Mouse (Mus musculus) bone marrow, adult 2 months (tissue): ENCODE results near the gene Srsf10. TPM values are rescaled to one million over a fixed set of nuclear protein-coding genes. Genes with fewer than 3 reads are reported as not detected.
A peak's percentile ranks its signal among the peaks of the same experiment; 100 is the strongest.

ENCODE experiments used
- H3K27ac ChIP-seq: fragments of 200-500 bp; 2 replicates; pipeline ENCODE4 v1.5.1; 2012; ENCODE audit warnings: low read depth, mild to moderate bottlenecking, control low read depth, inconsistent platforms, low read length; ENCODE audit not compliant: control insufficient read depth, poor library complexity, insufficient read depth
- H3K4me1 ChIP-seq: fragments of 200-500 bp; 2 replicates; pipeline ENCODE4 v1.6.1; 2011; ENCODE audit warnings: low read length; ENCODE audit not compliant: control insufficient read depth, insufficient read depth
- H3K4me3 ChIP-seq: fragments of 200-500 bp; replicated peaks from 2 replicates; pipeline ENCODE3; 2011; ENCODE audit warnings: mild to moderate bottlenecking, low read depth, low read length, control low read depth; ENCODE audit not compliant: control insufficient read depth
- CTCF ChIP-seq: fragments of 200-500 bp; IDR thresholded peaks from 2 replicates; pipeline ENCODE4 v1.5.1; 2011; ENCODE audit warnings: low read length, control low read depth; ENCODE audit not compliant: control insufficient read depth, insufficient read depth
- POLR2A ChIP-seq: fragments of 200-500 bp; IDR thresholded peaks from 2 replicates; pipeline ENCODE4 v1.6.1; 2011; ENCODE audit warnings: low read depth, mild to moderate bottlenecking, control low read depth, low read length, borderline replicate concordance; ENCODE audit not compliant: control insufficient read depth
- WGBS: fragments of 180-500 bp; shearing (Covaris S2); methylation state at CpG from one replicate; pipeline ENCODE4 v1.1.7; 2018; 5-methylcytosine and 5-hydroxymethylcytosine counted together
- polyA plus RNA-seq: library from polyadenylated mRNA; stranded (reverse); fragments of >200 nt; gene quantifications from 2 replicates; pipeline ENCODE4 v1.2.4, GENCODE M21; 2011; ENCODE audit warnings: low replicate concordance; ENCODE audit not compliant: missing spikeins, insufficient read depth, insufficient read length

Gene Srsf10
- polyA plus RNA-seq, 1 experiment: 300 TPM

DNA sequence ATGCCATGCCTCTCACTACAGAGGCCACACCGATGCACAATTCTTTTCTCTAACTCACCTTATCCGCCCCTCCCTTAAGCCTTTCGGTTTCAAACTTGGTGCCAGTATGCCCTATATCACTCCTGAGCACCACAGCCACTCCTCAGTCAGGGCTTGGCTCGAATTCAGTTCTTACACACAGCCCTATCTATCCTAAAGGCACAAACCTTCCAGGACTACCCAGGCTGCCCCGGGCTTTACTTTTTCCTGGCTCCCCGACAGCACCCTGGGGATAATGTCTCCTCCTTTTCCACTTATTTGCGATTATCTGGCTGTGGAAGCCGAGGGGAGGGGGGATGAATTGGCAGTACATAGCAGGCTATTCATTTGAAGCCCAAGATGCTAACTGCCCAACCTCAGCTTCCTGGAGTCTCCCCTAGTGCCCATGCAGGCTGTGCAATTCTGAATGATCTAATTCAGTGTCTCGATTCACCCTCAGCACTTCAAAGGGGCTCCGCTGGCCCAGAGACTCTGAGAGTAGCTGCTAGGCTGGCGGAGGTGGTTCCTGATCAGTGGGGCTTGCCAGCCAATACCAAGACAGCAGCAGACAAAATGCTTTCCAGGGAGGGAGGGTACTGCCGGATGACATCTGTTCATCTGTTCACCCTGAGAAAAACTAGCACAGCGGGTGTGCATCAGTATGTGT lies 5.0 kb upstream of the Srsf10 start:
- H3K4me1 ChIP-seq: peaks cover 2% of the 10 kb centered on the region; the same call in 1 of the 2 replicates
- WGBS: 59% methylated on average over 13 of the region's 13 CpGs
- H3K27ac ChIP-seq: peak overlapping the region; percentile 65
- no peak overlapping the region for H3K4me3 ChIP-seq
- no peak for TF ChIP-seq CTCF

DNA sequence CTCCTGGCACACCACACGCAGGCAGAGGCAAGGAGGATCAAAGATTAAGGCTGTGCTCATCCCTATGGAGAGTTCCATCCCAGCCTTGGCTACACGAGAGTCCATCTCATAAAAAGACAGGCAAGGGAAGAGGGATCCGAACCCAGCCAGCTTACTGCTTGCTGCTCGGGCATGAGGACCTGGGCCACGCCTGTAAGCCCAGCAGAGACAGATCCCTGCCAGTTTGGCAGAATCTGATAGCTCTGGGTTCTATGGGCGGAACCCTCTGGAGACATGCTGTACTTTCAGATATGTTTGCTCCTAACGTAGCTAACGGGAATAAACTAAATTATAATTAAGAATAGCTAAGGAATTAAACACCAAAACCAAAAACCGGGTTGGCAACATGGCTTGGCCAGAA lies 3.6 kb upstream of the Srsf10 start:
- peak; percentile 60; the same call in 1 of the 2 replicates for TF ChIP-seq POLR2A
- TF ChIP-seq CTCF: no peak
- no peak overlapping the region for H3K4me3 ChIP-seq
- WGBS: 59% methylated on average over 9 of the region's 9 CpGs
- H3K27ac ChIP-seq: peak overlapping the region; percentile 93
- H3K4me1 ChIP-seq: peaks cover 2% of the 10 kb centered on the region; the same call in 1 of the 2 replicates

DNA sequence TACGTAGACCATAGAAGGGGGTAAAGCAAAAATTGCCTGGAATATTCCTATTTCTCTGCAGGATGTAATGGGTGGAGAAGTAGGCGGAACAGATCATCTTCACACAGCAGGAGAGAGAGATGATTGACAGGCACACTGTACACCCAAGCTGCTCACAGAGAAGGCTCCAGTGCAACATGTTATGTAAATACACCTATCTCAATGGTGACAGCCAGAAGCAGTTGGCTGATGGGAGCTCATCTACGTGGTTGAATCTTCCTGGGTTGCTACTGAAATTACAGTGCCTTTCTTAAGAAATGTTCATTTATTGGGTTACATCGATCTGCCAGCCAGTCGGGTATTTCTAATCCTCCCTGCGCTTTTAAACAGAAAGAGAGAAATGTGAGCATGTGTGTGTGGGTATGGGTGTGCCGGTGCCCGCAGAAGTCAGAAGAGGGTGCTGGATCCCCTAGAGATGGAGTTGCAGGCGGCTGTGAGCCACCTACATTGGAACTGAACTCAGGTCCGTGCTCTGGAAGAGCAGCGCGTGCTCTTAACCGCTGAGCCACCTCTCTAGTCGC lies 1.5 kb upstream of the Srsf10 start:
- H3K4me3 ChIP-seq: no peak overlapping the region
- TF ChIP-seq CTCF (no peak), POLR2A (no peak)
- WGBS: 90% methylated on average over 14 of the region's 14 CpGs
- H3K27ac ChIP-seq: no peak overlapping the region; the same call in none of the 2 replicates
- H3K4me1 ChIP-seq: peaks cover 2% of the 10 kb centered on the region; the same call in 1 of the 2 replicates

DNA sequence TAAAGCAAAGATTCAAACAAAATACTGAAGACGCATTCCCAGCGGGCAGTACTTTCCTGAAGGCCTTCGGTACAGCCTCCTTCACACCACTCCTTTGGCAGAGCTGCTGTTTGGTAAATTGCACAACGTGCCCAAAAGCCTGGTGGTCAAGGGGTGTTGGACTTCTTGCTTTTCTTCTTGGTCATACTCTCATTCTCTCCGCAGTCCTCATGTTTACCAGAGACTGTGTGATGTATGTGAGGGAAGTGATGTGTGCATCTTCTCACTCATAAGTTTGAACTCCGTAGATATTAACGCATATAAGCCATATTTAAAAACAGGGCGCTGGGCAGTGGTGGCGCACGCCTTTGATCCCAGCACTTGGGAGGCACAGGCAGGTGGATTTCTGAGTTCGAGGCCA lies 917 bp upstream of the Srsf10 start:
- no peak overlapping the region for H3K4me3 ChIP-seq
- 75% methylated on average over 11 of the region's 11 CpGs for WGBS
- no peak overlapping the region for H3K27ac ChIP-seq

DNA sequence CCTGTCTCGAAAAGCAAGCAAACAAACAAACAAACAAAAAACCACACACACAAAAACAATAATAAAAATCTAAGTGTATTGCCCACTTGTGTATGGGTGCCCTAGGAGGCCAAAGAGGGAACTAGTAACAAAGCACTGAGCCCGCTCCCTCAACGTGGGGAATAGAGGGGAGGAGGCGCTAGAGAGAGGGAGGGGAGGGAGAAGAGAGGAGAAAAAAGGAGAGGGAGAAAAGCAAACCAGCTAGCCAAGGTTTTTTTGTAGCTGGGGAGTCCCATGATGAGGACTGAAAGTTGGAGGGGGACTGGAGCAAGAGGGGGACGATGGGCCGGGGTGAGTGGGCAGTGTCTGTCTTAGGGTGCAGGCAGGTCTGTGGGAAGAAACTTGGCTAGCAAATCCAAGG lies 467 bp upstream of the Srsf10 start:
- 8% methylated on average over 6 of the region's 6 CpGs for WGBS
- H3K27ac ChIP-seq: peak overlapping the region; percentile 99
- TF ChIP-seq POLR2A (no peak), CTCF (no peak)
- H3K4me1 ChIP-seq: peaks cover 2% of the 10 kb centered on the region; the same call in 1 of the 2 replicates
- H3K4me3 ChIP-seq: peak overlapping the region; percentile 82

More for the DNA sequence above, 917 bp upstream of the Srsf10 start:
- peaks cover 2% of the 10 kb centered on the region; the same call in 1 of the 2 replicates for H3K4me1 ChIP-seq
- TF ChIP-seq CTCF (no peak), POLR2A (no peak)

DNA sequence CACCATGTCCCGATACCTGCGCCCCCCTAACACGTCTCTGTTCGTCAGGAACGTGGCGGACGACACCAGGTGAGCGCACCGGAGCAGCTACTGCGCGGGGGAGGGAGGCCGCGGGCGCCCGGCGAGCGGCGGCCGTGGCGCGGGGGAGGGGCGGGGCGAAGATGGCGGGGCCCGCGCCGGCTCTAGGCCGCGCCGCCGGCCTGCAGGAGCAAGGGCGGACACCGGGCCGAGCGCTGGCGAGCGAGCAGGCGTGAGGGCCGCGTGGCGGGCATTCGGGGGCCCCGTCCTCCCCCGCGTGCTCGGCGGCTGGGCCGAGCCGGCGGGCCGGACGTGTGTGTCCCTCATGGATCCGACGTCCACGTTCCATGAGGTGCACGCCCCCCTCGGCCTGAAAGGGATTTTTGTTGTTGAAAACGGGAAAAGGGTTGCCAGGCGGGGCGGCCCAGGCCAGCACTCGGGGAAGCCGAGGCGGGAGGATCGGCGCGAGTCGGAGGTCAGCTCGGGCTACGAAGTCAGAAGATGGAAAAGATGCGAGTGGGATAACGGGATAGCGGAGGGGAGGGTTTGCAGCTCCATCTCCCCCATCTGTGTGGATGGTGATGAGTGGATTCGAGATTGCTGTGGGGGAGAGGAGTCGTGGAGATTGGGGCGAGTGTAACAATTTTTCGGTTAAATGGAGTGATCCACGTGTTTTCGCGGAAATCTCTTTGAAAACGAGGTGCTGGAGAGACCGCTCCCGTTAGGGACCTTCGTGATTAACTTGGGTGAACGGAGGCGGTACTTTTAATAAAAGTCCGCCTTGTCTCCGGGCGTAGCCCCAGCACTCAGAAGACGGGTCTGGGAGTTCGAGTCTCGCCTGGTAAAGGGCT lies 910 bp downstream of the Srsf10 start:
- no peak for TF ChIP-seq POLR2A
- no peak for TF ChIP-seq CTCF
- WGBS: under 1% methylated on average over 91 of the region's 91 CpGs
- peaks cover 2% of the 10 kb centered on the region; the same call in 1 of the 2 replicates for H3K4me1 ChIP-seq

DNA sequence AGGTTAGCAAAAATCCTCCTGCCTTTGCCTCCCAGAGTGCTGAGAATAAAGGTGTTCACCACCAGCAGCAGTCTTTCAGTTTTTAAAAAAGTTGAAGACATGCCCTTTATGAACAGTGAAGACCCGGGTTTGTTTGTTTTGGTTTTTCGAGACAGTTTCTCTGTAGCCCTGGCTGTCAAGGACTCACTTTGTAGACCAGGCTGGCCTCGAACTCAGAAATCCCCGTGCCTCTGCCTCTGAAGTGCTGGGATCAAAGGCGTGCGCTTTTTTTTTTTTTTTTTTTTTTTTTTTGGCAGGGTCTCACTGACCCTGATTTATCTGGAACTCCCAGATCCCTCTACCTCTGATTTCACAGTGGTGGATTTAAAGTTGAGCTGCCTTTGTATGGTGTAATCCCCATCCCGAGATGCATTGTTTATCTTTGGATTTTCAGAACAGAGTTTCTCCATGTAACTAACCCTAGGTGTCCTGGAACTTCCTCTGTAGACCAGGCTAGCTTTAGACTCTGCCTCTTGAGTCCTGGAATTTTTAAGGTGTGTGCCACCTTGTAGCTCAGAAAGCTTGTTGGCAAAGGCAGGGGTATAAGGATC lies 2.1 kb downstream of the Srsf10 start:
- no peak for TF ChIP-seq POLR2A
- no peak for TF ChIP-seq CTCF
- H3K27ac ChIP-seq: no peak overlapping the region
- 12% methylated on average over 7 of the region's 7 CpGs for WGBS
- peaks cover 2% of the 10 kb centered on the region; the same call in 1 of the 2 replicates for H3K4me1 ChIP-seq
- H3K4me3 ChIP-seq: peak overlapping the region; percentile 46

More for the DNA sequence above, 910 bp downstream of the Srsf10 start:
- Histone ChIP-seq H3K4me3 (peak overlapping the region; percentile 82), H3K27ac (peak overlapping the region; percentile 99)
